In the genomic region with DNA sequence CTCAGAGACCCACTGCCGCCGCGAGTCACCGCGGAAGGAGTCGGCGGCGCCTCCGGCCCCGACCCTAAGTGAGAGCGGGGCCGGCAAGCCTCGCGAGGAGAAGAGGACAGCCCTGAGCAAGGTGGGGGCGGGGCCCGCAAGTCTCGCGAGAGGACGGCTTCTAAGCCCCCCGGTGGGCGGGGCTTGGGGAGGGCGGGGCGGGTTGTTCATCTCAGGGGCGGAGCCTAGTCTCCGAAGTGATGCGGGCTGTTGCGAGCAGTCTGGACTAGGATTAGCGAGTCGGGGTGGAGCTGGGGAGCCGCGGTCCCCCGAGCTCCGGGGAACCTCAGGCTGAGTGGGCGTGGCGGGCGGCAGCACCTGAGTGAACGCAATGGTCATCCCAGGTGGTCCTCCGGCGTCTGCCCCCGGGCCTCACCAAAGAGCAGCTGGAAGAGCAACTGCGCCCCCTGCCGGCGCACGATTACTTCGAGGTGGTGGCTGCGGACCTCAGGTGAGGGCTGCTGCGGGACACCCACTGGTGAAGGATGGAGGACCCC, we compare ENCODE assay signal across 8 mouse cellular contexts. TPM values are rescaled to one million over a fixed set of nuclear protein-coding genes. Genes with fewer than 3 reads are reported as not detected.
A peak's percentile ranks its signal among the peaks of the same experiment; 100 is the strongest.
DNase-seq lines count a peak whose midpoint lies in the region; ATAC-seq and TF ChIP-seq lines count a peak whose summit lies in the region.

No protein-coding gene starts in this region.

- peak; percentile 95 for DNase-seq in c-Kit-negative CD71-positive TER-119-positive erythroid progenitor cells, embryonic 14.5 days (ENCODE audit: low read depth, low spot score)
- DNase-seq in forebrain, embryonic 10.5 days (ENCODE audit: extremely low spot score, low spot score) = peak; percentile 96
- DNase-seq in kidney, postnatal 25 days = peak; percentile 98 to 100
- peak; percentile 90 to 92 (median 91) for DNase-seq in liver, embryonic 14.5 days (ENCODE audit: low read depth in 3 of 3, low spot score in 3 of 3)
- DNase-seq in neural tube, embryonic 11.5 days (ENCODE audit: low spot score) = peak; percentile 99
- DNase-seq in stomach, postnatal 0 days (ENCODE audit: low spot score) = peak; percentile 99

- H3K4me2 ChIP-seq in heart, embryonic 15.5 days = peak overlapping the region; percentile 80
- H3K4me2 ChIP-seq in liver, embryonic 14.5 days (ENCODE audit: low read depth) = peak overlapping the region; percentile 88
- peak overlapping the region; percentile 62 for H3K4me2 ChIP-seq in neural tube, embryonic 11.5 days (ENCODE audit: low read depth)
- peak overlapping the region; percentile 69 for H3K4me2 ChIP-seq in stomach, postnatal 0 days (replicated peaks; ENCODE audit: low read depth)

- WGBS in forebrain, embryonic 10.5 days = under 1% methylated on average over 45 of the region's 47 CpGs
- under 1% methylated on average over 45 of the region's 47 CpGs for WGBS in heart, embryonic 15.5 days
- WGBS in liver, embryonic 14.5 days (ENCODE audit: insufficient replicate concordance) = under 1% methylated on average over 45 of the region's 47 CpGs
- WGBS in neural tube, embryonic 11.5 days = 0% methylated on average over 34 of the region's 47 CpGs
- 1% methylated on average over 41 of the region's 47 CpGs for WGBS in stomach, postnatal 0 days

- H3K36me3 ChIP-seq in forebrain, embryonic 10.5 days (replicated peaks) = peaks cover 41% of the 10 kb centered on the region
- peaks cover 23% of the 10 kb centered on the region for H3K36me3 ChIP-seq in heart, embryonic 15.5 days
- H3K36me3 ChIP-seq in liver, embryonic 14.5 days (replicated peaks; ENCODE audit: control insufficient read depth, insufficient read depth, low read depth) = peaks cover 11% of the 10 kb centered on the region
- peaks cover 4% of the 10 kb centered on the region; the same call in 1 of the 2 replicates for H3K36me3 ChIP-seq in neural tube, embryonic 11.5 days (ENCODE audit: control insufficient read depth, insufficient read depth, low read length)
- peaks cover 8% of the 10 kb centered on the region for H3K36me3 ChIP-seq in stomach, postnatal 0 days (ENCODE audit: control insufficient read depth, insufficient read depth, low read length)

- ATAC-seq in CD4-positive, CD25-positive, alpha-beta regulatory T cell, adult 4 months = peak; percentile 78
- peak; percentile 95 for ATAC-seq in heart, embryonic 15.5 days (replicated peaks; ENCODE audit: insufficient number of reproducible peaks, insufficient read depth, low FRiP score, low read depth)
- peak; percentile 91 for ATAC-seq in liver, embryonic 14.5 days (ENCODE audit: insufficient read depth)
- ATAC-seq in neural tube, embryonic 11.5 days (ENCODE audit: insufficient read depth, low FRiP score, low TSS enrichment) = peak; percentile 91
- peak; percentile 96 for ATAC-seq in stomach, postnatal 0 days (ENCODE audit: low FRiP score, low TSS enrichment)

- H3K27me3 ChIP-seq in forebrain, embryonic 10.5 days (ENCODE audit: poor library complexity, severe bottlenecking) = no peaks in the 10 kb centered on the region
- H3K27me3 ChIP-seq in heart, embryonic 15.5 days = no peaks in the 10 kb centered on the region
- no peaks in the 10 kb centered on the region for H3K27me3 ChIP-seq in liver, embryonic 14.5 days (ENCODE audit: control insufficient read depth, insufficient read depth, low read length)
- no peaks in the 10 kb centered on the region for H3K27me3 ChIP-seq in neural tube, embryonic 11.5 days (ENCODE audit: control insufficient read depth, insufficient read depth, low read length)
- H3K27me3 ChIP-seq in stomach, postnatal 0 days (ENCODE audit: control insufficient read depth, insufficient read depth, low read length) = no peaks in the 10 kb centered on the region

- H3K4me3 ChIP-seq in forebrain, embryonic 10.5 days = peak overlapping the region; percentile 79
- H3K4me3 ChIP-seq in heart, embryonic 15.5 days = peak overlapping the region; percentile 72
- peak overlapping the region; percentile 79 to 83 for H3K4me3 ChIP-seq in liver, embryonic 14.5 days (ENCODE audit: insufficient read depth in 1 of 2, low read depth in 2 of 2, low read length in 2 of 2)
- peak overlapping the region; percentile 59 for H3K4me3 ChIP-seq in neural tube, embryonic 11.5 days (ENCODE audit: low read depth, low read length)
- H3K4me3 ChIP-seq in stomach, postnatal 0 days (ENCODE audit: low read depth, low read length) = peak overlapping the region; percentile 71

- H3K27ac ChIP-seq in forebrain, embryonic 10.5 days = peak overlapping the region; percentile 99
- H3K27ac ChIP-seq in heart, embryonic 15.5 days = peak overlapping the region; percentile 99
- H3K27ac ChIP-seq in liver, embryonic 14.5 days = peak overlapping the region; percentile 84
- peak overlapping the region; percentile 98 for H3K27ac ChIP-seq in neural tube, embryonic 11.5 days (ENCODE audit: low read depth, low read length)
- H3K27ac ChIP-seq in stomach, postnatal 0 days (replicated peaks) = peak overlapping the region; percentile 98

- peak; percentile 97 for TF ChIP-seq CTCF in liver, embryonic 14.5 days (IDR thresholded peaks at IDR 0.05; ENCODE audit: low read depth)
- TF ChIP-seq CTCF in stomach, postnatal 0 days (IDR thresholded peaks at IDR 0.05; ENCODE audit: low read depth) = peak; percentile 91

- peak overlapping the region; percentile 90 for H3K9ac ChIP-seq in heart, embryonic 15.5 days
- H3K9ac ChIP-seq in liver, embryonic 14.5 days (replicated peaks) = peak overlapping the region; percentile 83
- H3K9ac ChIP-seq in neural tube, embryonic 11.5 days (ENCODE audit: low read length) = peak overlapping the region; percentile 95
- peak overlapping the region; percentile 98 for H3K9ac ChIP-seq in stomach, postnatal 0 days (ENCODE audit: low read length)

- TF ChIP-seq EP300 in liver, embryonic 14.5 days (IDR thresholded peaks at IDR 0.05; ENCODE audit: low read depth) = peak; percentile 47; the same call in 1 of the 2 replicates
- peak; percentile 98 for TF ChIP-seq EP300 in stomach, postnatal 0 days (optimal IDR thresholded peaks at IDR 0.05)

- peaks cover 18% of the 10 kb centered on the region for H3K4me1 ChIP-seq in forebrain, embryonic 10.5 days
- H3K4me1 ChIP-seq in heart, embryonic 15.5 days (replicated peaks) = peaks cover 11% of the 10 kb centered on the region; the same call in 1 of the 2 replicates
- peaks cover 9 to 11% of the 10 kb centered on the region in 2 experiments for H3K4me1 ChIP-seq in liver, embryonic 14.5 days (replicated peaks; ENCODE audit: control insufficient read depth in 2 of 2, insufficient read depth in 2 of 2, low read length in 1 of 2)
- peaks cover 6% of the 10 kb centered on the region; the same call in 1 of the 2 replicates for H3K4me1 ChIP-seq in neural tube, embryonic 11.5 days (ENCODE audit: control insufficient read depth, insufficient read depth, low read length)
- no peaks in the 10 kb centered on the region; the same call in 1 of the 2 replicates for H3K4me1 ChIP-seq in stomach, postnatal 0 days (replicated peaks; ENCODE audit: control insufficient read depth, insufficient read depth)

- H3K9me3 ChIP-seq in forebrain, embryonic 10.5 days = no peaks in the 10 kb centered on the region
- H3K9me3 ChIP-seq in heart, embryonic 15.5 days (replicated peaks) = no peaks in the 10 kb centered on the region
- no peaks in the 10 kb centered on the region for H3K9me3 ChIP-seq in liver, embryonic 14.5 days (ENCODE audit: control insufficient read depth, low read length)
- H3K9me3 ChIP-seq in neural tube, embryonic 11.5 days (ENCODE audit: control insufficient read depth, low read length) = no peaks in the 10 kb centered on the region
- no peaks in the 10 kb centered on the region for H3K9me3 ChIP-seq in stomach, postnatal 0 days (ENCODE audit: control insufficient read depth, low read length)

RNA-seq across cellular contexts. Expression of a gene that starts 0.4 kb away (rescaled TPM):
- 10 to 100 TPM; 13.9 to 15.0 TPM for polyA plus RNA-seq in CD4-positive, CD25-positive, alpha-beta regulatory T cell, adult 4 months (2017; shearing (Covaris generic))
- polyA plus RNA-seq in forebrain, embryonic 10.5 days (2016; fragmentation: Nextera tagmentation; extraction: Ambion mirVana) = 38.7 and 39.3 TPM in 2 replicates
- 23.9 and 27.4 TPM in 2 replicates for polyA plus RNA-seq in heart, embryonic 15.5 days (2015; fragmentation: Nextera tagmentation; extraction: Ambion mirVana)
- 4.1 and 8.3 TPM in 2 replicates for polyA plus RNA-seq in liver, embryonic 14.5 days (2012; rRNA removed)
- polyA plus RNA-seq in liver, embryonic 14.5 days (2014; fragmentation: Nextera tagmentation; extraction: Ambion mirVana) = 11.0 and 11.3 TPM in 2 replicates
- 38.5 and 38.8 TPM in 2 replicates for polyA plus RNA-seq in neural tube, embryonic 11.5 days (2014; fragmentation: Nextera tagmentation; extraction: Ambion mirVana)
- 27.2 and 28.0 TPM in 2 replicates for polyA plus RNA-seq in stomach, postnatal 0 days (2015; fragmentation: Nextera tagmentation; extraction: Ambion mirVana)

RNA-seq across cellular contexts. Expression of a gene that starts 28.4 kb away (rescaled TPM):
- 10 to 100 TPM; 26.6 to 27.9 TPM for polyA plus RNA-seq in CD4-positive, CD25-positive, alpha-beta regulatory T cell, adult 4 months (2017; shearing (Covaris generic))
- 215 and 222 TPM in 2 replicates for polyA plus RNA-seq in forebrain, embryonic 10.5 days (2016; fragmentation: Nextera tagmentation; extraction: Ambion mirVana)
- polyA plus RNA-seq in heart, embryonic 15.5 days (2015; fragmentation: Nextera tagmentation; extraction: Ambion mirVana) = 93.4 and 111 TPM in 2 replicates
- 20.4 and 31.3 TPM in 2 replicates for polyA plus RNA-seq in liver, embryonic 14.5 days (2012; rRNA removed)
- 51.4 and 61.0 TPM in 2 replicates for polyA plus RNA-seq in liver, embryonic 14.5 days (2014; fragmentation: Nextera tagmentation; extraction: Ambion mirVana)
- 255 and 261 TPM in 2 replicates for polyA plus RNA-seq in neural tube, embryonic 11.5 days (2014; fragmentation: Nextera tagmentation; extraction: Ambion mirVana)
- 64.4 and 64.7 TPM in 2 replicates for polyA plus RNA-seq in stomach, postnatal 0 days (2015; fragmentation: Nextera tagmentation; extraction: Ambion mirVana)

RNA-seq across cellular contexts. Expression of a gene that starts 52.4 kb away (rescaled TPM):
- polyA plus RNA-seq in CD4-positive, CD25-positive, alpha-beta regulatory T cell, adult 4 months (2017; shearing (Covaris generic)) = not detected
- not detected in 2 replicates for polyA plus RNA-seq in forebrain, embryonic 10.5 days (2016; fragmentation: Nextera tagmentation; extraction: Ambion mirVana)
- polyA plus RNA-seq in heart, embryonic 15.5 days (2015; fragmentation: Nextera tagmentation; extraction: Ambion mirVana) = not detected in 2 replicates
- polyA plus RNA-seq in liver, embryonic 14.5 days (2012; rRNA removed) = 0.01 TPM in 1 of 2 replicates, not detected in the other
- not detected in 2 replicates for polyA plus RNA-seq in liver, embryonic 14.5 days (2014; fragmentation: Nextera tagmentation; extraction: Ambion mirVana)
- not detected in 2 replicates for polyA plus RNA-seq in neural tube, embryonic 11.5 days (2014; fragmentation: Nextera tagmentation; extraction: Ambion mirVana)
- not detected in 2 replicates for polyA plus RNA-seq in stomach, postnatal 0 days (2015; fragmentation: Nextera tagmentation; extraction: Ambion mirVana)

Comparison
In these comparisons a context has a peak if more than half of its experiments do, and no peak if none do; other contexts are left out.
1. Peak in every context shown above with its lines: DNase-seq, ATAC-seq, H3K4me3 ChIP-seq and H3K27ac ChIP-seq.